Mouse (Mus musculus): ENCODE data around the gene Helz. TPM values are rescaled to one million over a fixed set of nuclear protein-coding genes. Genes with fewer than 3 reads are reported as not detected.
"Not testable (repeated sequence)": the region's sequence is repeated elsewhere in the genome, so short reads cannot be mapped to it uniquely, and the experiment has no call there.

Gene Helz
- polyA plus RNA-seq, 1 experiment from 2014 or later, result 18.9 TPM

DNA sequence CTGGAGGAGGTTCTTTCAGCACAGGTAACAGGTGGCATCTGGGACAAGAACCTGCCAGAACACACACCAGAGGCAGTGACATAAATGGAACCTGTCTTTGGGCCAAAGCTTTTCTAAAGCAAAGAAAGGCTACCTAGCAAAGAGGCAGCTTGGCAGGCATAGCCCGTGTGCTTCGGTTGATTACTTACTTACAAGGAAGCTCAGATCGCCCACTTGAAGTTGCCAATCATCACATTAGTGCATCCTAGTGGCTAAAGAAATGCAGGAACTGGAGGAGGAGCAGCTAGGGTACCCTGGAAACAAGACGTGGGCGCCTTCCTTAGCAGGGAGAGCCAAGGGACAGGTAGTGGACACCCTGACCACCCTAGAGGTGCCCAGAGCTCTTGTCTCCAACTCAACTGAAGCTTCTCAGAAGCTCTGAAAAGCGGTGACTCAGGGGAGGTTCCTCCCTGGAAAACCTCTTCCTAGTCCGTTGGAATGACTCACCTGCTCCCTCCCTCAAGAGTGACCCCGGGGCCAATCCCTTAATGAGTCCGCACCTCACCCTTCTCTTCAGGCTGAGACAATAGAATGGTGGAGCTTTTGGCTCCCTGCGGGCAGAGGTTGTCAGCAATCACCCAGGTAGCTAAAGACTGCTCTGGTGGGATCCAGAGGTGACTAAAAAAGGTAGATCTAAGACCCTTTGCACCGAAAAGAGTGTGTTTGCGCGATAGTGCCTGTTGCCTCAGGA, 1.8 kb upstream of the Helz start:
- DNase-seq (ENCODE audit: low spot score) (no peak), ATAC-seq (ENCODE audit: low FRiP score) (no peak)
- Histone ChIP-seq H3K27me3 (ENCODE audit: control insufficient read depth, insufficient read depth, low read length) (no peaks in the 10 kb centered on the region), H3K36me3 (replicated peaks; ENCODE audit: control insufficient read depth, insufficient read depth) (peaks cover 14% of the 10 kb centered on the region; the same call in 1 of the 2 replicates), H3K9ac (no peak overlapping the region; the same call in 1 of the 2 replicates), H3K4me2 (replicated peaks) (peak overlapping the region; percentile 90), H3K4me1 (replicated peaks; ENCODE audit: control insufficient read depth, insufficient read depth, low read length) (peaks cover 6% of the 10 kb centered on the region), H3K27ac (no peak overlapping the region), H3K4me3 (replicated peaks; ENCODE audit: low read length) (peak overlapping the region; percentile 97), H3K9me3 (ENCODE audit: control insufficient read depth, low read length) (no peaks in the 10 kb centered on the region)
- WGBS, result 26% methylated on average over 13 of the region's 13 CpGs

GRCm38 (mm10) chr11:107546667-107547301, 946 bp upstream of the Helz start:
- H3K27me3 ChIP-seq (ENCODE audit: control insufficient read depth, insufficient read depth, low read length), result no peaks in the 10 kb centered on the region
- peak overlapping the region; percentile 92 for H3K9ac ChIP-seq
- H3K4me3 ChIP-seq (replicated peaks; ENCODE audit: low read length), result peak overlapping the region; percentile 97
- H3K4me1 ChIP-seq (replicated peaks; ENCODE audit: control insufficient read depth, insufficient read depth, low read length), result peaks cover 6% of the 10 kb centered on the region
- peaks cover 17% of the 10 kb centered on the region; the same call in 1 of the 2 replicates for H3K36me3 ChIP-seq (replicated peaks; ENCODE audit: control insufficient read depth, insufficient read depth)
- under 1% methylated on average over 30 of the region's 37 CpGs for WGBS
- ATAC-seq (ENCODE audit: low FRiP score) (peak; percentile 31; the same call in 1 of the 2 replicates), DNase-seq (ENCODE audit: low spot score) (peak; percentile 28)
- peak overlapping the region; percentile 90 for H3K4me2 ChIP-seq (replicated peaks)
- H3K27ac ChIP-seq, result no peak overlapping the region
- no peaks in the 10 kb centered on the region for H3K9me3 ChIP-seq (ENCODE audit: control insufficient read depth, low read length)

DNA sequence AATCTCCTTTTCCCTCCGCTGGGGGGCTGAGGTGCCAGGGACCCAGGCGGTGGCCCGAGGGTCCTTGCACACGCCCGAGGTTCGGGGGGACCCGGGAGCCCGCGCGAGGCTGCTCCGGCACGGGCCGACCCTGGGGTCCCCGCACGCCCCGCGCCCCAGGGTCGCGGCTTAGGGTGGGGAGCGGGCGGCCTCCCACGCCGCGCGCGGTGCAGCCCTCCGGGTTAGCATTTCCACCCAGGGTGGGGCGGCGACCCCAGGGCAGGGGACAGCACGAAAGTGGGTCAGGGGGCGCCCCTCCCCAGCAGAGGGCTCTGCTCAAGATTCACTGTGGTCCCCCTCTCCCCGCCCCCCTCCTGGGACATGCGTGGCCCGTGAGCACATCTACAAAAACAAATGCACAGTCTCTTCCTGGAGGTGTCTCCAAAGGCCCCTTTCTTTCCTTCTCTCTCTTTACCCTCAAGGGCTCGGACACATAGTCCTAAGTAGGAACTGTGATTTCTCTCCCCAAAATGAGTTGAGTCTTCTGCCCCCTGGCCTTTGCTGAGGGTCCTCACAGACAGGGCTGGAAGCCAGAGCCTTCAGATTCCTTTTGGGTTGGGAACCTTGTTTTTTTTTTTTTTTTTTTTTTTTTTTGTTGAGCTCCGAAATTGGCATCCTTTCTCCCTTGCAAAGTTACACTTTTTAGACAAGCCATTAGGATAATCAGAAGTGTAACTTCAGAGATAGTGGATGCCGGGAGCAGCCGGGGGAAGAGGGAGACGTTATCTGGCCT, 660 bp downstream of the Helz start:
- H3K36me3 ChIP-seq (replicated peaks; ENCODE audit: control insufficient read depth, insufficient read depth), result peaks cover 22% of the 10 kb centered on the region
- H3K4me2 ChIP-seq (replicated peaks), result peak overlapping the region; percentile 90
- peaks cover 6% of the 10 kb centered on the region for H3K4me1 ChIP-seq (replicated peaks; ENCODE audit: control insufficient read depth, insufficient read depth, low read length)
- no peaks in the 10 kb centered on the region for H3K27me3 ChIP-seq (ENCODE audit: control insufficient read depth, insufficient read depth, low read length)
- peak; percentile 61 for ATAC-seq (ENCODE audit: low FRiP score)
- peak overlapping the region; percentile 82 for H3K27ac ChIP-seq
- peak overlapping the region; percentile 92 for H3K9ac ChIP-seq
- H3K4me3 ChIP-seq (replicated peaks; ENCODE audit: low read length), result peak overlapping the region; percentile 97
- 10% methylated on average over 29 of the region's 39 CpGs for WGBS
- DNase-seq (ENCODE audit: low spot score), result peak; percentile 28
- no peaks in the 10 kb centered on the region for H3K9me3 ChIP-seq (ENCODE audit: control insufficient read depth, low read length)

DNA sequence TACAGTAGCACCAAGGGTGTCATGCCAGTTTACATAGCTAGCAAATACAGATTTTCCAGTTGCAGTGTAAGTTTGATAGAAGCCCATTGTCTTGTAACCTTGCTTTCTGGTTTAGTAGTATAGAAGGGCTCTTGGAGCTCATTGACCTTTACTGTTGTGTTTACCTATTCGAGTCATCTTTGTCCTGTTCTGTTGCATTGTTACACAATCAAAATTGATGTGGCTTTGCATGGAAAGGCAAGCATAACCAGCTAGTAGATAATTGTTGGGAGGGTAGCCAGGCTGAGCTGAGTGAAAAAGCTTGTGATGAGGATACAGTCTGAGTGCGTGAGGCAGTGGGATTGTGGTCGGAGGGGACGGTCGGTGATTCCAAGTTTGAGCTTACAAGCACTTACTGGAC, 12.1 kb downstream of the Helz start:
- H3K36me3 ChIP-seq (replicated peaks; ENCODE audit: control insufficient read depth, insufficient read depth), result peaks cover 26% of the 10 kb centered on the region
- no peak overlapping the region for H3K4me3 ChIP-seq (replicated peaks; ENCODE audit: low read length)
- no peak overlapping the region for H3K4me2 ChIP-seq (replicated peaks)
- 98% methylated on average over 5 of the region's 5 CpGs for WGBS
- no peaks in the 10 kb centered on the region for H3K9me3 ChIP-seq (ENCODE audit: control insufficient read depth, low read length)
- DNase-seq (ENCODE audit: low spot score) (no peak), ATAC-seq (ENCODE audit: low FRiP score) (no peak)
- H3K4me1 ChIP-seq (replicated peaks; ENCODE audit: control insufficient read depth, insufficient read depth, low read length), result no peaks in the 10 kb centered on the region
- H3K27ac ChIP-seq, result no peak overlapping the region
- H3K9ac ChIP-seq, result no peak overlapping the region
- H3K27me3 ChIP-seq (ENCODE audit: control insufficient read depth, insufficient read depth, low read length), result no peaks in the 10 kb centered on the region

DNA sequence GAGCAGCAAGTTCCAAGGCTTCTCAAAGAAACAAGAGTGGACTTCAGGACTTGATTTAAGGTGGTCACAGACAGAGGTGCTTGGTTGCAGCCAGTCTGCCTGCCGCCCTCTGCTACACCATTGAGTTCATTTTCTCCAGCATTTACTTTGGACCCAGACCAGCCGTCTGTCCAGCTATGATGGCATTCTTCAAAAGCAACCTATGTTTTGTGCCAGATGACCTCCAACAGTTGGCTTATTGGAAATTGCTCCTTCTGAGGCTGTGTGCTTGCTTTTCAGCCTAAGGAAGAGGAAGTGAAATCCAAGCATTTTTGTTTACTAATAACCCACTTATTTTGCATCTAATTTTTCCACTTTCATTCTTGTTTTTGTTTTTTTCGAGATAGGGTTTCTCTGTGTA, 19.7 kb downstream of the Helz start:
- Histone ChIP-seq H3K4me3 (replicated peaks; ENCODE audit: low read length) (no peak overlapping the region), H3K27me3 (ENCODE audit: control insufficient read depth, insufficient read depth, low read length) (no peaks in the 10 kb centered on the region), H3K27ac (no peak overlapping the region), H3K9me3 (ENCODE audit: control insufficient read depth, low read length) (no peaks in the 10 kb centered on the region), H3K36me3 (replicated peaks; ENCODE audit: control insufficient read depth, insufficient read depth) (peaks cover 18% of the 10 kb centered on the region), H3K4me1 (replicated peaks; ENCODE audit: control insufficient read depth, insufficient read depth, low read length) (no peaks in the 10 kb centered on the region), H3K4me2 (replicated peaks) (no peak overlapping the region), H3K9ac (no peak overlapping the region)
- DNase-seq (ENCODE audit: low spot score) (no peak), ATAC-seq (ENCODE audit: low FRiP score) (no peak)
- 88% methylated on average over 3 of the region's 3 CpGs for WGBS

- WGBS, result 94% methylated on average over 6 of the region's 6 CpGs
- Histone ChIP-seq H3K4me2 (replicated peaks) (no peak overlapping the region), H3K27ac (no peak overlapping the region)
Measured at GRCm38 (mm10) chr11:107568466-107568995, 20.8 kb downstream of the Helz start.

DNA sequence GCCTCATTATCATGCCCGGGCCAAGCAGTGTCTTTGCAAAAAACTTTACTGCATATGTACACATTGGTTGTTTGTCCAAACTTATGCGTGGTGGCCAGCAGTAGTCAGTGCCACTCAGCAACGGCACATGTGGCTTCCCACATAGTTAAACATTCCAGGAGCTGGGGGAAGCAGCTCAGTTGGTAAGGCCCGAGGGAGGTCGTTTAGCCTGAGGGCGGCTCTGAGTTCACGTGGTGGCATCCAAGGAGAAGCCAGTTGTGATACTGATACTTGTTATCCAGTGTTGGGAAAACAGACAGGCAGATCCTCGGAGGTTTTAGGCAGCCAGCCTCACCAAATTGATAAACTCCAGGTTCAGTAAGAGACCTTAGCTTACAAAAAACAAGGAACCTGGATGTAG, 23.2 kb downstream of the Helz start:
- not testable (repeated sequence) for H3K4me1 ChIP-seq (replicated peaks; ENCODE audit: control insufficient read depth, insufficient read depth, low read length); H3K9ac ChIP-seq; DNase-seq (ENCODE audit: low spot score); ATAC-seq (ENCODE audit: low FRiP score); H3K4me2 ChIP-seq (replicated peaks); H3K27me3 ChIP-seq (ENCODE audit: control insufficient read depth, insufficient read depth, low read length); H3K9me3 ChIP-seq (ENCODE audit: control insufficient read depth, low read length); H3K27ac ChIP-seq; H3K4me3 ChIP-seq (replicated peaks; ENCODE audit: low read length)
- WGBS, result 84% methylated on average over 8 of the region's 8 CpGs
- H3K36me3 ChIP-seq (replicated peaks; ENCODE audit: control insufficient read depth, insufficient read depth), result peaks cover 28% of the 10 kb centered on the region

More at GRCm38 (mm10) chr11:107568466-107568995, 20.8 kb downstream of the Helz start:
- Histone ChIP-seq H3K27me3 (ENCODE audit: control insufficient read depth, insufficient read depth, low read length) (no peaks in the 10 kb centered on the region), H3K4me1 (replicated peaks; ENCODE audit: control insufficient read depth, insufficient read depth, low read length) (no peaks in the 10 kb centered on the region), H3K4me3 (replicated peaks; ENCODE audit: low read length) (no peak overlapping the region), H3K9me3 (ENCODE audit: control insufficient read depth, low read length) (no peaks in the 10 kb centered on the region), H3K9ac (no peak overlapping the region), H3K36me3 (replicated peaks; ENCODE audit: control insufficient read depth, insufficient read depth) (peaks cover 15% of the 10 kb centered on the region; the same call in 1 of the 2 replicates)
- DNase-seq (ENCODE audit: low spot score) (no peak), ATAC-seq (ENCODE audit: low FRiP score) (no peak)

GRCm38 (mm10) chr11:107571318-107571717, 23.6 kb downstream of the Helz start:
- 98% methylated on average over 2 of the region's 2 CpGs for WGBS

GRCm38 (mm10) chr11:107572551-107572950, 24.8 kb downstream of the Helz start:
- ATAC-seq (ENCODE audit: low FRiP score), result no peak
- Histone ChIP-seq H3K4me3 (replicated peaks; ENCODE audit: low read length) (no peak overlapping the region), H3K4me2 (replicated peaks) (no peak overlapping the region), H3K9me3 (ENCODE audit: control insufficient read depth, low read length) (no peaks in the 10 kb centered on the region), H3K36me3 (replicated peaks; ENCODE audit: control insufficient read depth, insufficient read depth) (peaks cover 36% of the 10 kb centered on the region), H3K27ac (no peak overlapping the region), H3K27me3 (ENCODE audit: control insufficient read depth, insufficient read depth, low read length) (no peaks in the 10 kb centered on the region), H3K4me1 (replicated peaks; ENCODE audit: control insufficient read depth, insufficient read depth, low read length) (no peaks in the 10 kb centered on the region), H3K9ac (no peak overlapping the region)
- no peak for DNase-seq (ENCODE audit: low spot score)
- 79% methylated on average over 3 of the region's 3 CpGs for WGBS

More at GRCm38 (mm10) chr11:107571318-107571717, 23.6 kb downstream of the Helz start:
- Histone ChIP-seq H3K27ac (no peak overlapping the region), H3K4me1 (replicated peaks; ENCODE audit: control insufficient read depth, insufficient read depth, low read length) (no peaks in the 10 kb centered on the region), H3K9ac (no peak overlapping the region), H3K9me3 (ENCODE audit: control insufficient read depth, low read length) (no peaks in the 10 kb centered on the region), H3K4me3 (replicated peaks; ENCODE audit: low read length) (no peak overlapping the region), H3K4me2 (replicated peaks) (no peak overlapping the region), H3K27me3 (ENCODE audit: control insufficient read depth, insufficient read depth, low read length) (no peaks in the 10 kb centered on the region), H3K36me3 (replicated peaks; ENCODE audit: control insufficient read depth, insufficient read depth) (peaks cover 33% of the 10 kb centered on the region)
- no peak for ATAC-seq (ENCODE audit: low FRiP score)
- no peak for DNase-seq (ENCODE audit: low spot score)
